Mouse (Mus musculus): ENCODE measurements around the gene Reep1.

Reep1 gene

GRCm38 (mm10) chr6:71779831-71780230 lies 72.5 kb downstream of the Reep1 start:
- in situ Hi-C loops (cut with MboI, MseI): no loop called here

- in situ Hi-C loops (cut with MboI, MseI): no loop called here
Measured at GRCm38 (mm10) chr6:71780431-71780830, 73.1 kb downstream of the Reep1 start.

DNA sequence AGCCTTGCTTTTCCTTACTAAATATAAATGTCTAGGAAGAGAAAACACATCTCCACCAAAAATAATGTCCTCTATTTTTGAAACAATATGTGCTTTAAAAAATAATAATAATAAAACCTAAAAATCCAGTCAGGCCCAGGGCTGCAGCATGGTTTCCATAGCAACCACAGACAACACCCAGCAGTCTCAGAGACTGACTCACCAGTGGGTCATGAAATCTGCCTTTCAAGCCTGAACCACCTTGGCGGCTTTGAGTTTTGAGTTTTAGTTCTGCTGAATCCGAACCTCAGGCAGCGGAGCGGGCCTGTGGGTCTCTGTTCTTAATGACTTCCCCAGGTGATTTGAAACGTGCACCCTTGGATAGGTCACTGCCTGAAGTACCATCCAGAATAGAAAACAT lies 75.8 kb downstream of the Reep1 start:
- in situ Hi-C loops (cut with MboI, MseI): no loop called here

- in situ Hi-C loops (cut with MboI, MseI): no loop called here
Measured at GRCm38 (mm10) chr6:71788348-71788747, 81.0 kb downstream of the Reep1 start.

DNA sequence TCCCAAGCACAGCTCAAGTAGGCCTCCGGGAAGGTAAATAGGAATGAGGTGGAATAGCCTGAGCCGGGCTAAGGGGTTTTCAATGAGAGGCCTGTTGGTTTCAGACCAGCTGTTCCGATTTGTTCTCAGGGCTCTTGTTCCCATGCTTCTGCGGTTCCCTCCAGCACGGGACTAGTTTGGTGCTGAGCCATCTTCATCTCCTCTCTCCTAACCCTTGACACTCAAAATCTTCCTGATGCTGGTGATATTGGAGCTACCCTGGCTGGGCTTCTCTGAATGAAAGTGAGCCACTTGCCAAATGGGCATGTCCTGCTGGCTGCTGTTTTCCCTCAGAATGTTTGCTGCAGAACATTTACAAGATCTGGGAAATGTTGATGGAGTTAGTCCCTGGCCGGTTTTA lies 84.4 kb downstream of the Reep1 start:
- in situ Hi-C loops (cut with MboI, MseI): no loop called here

GRCm38 (mm10) chr6:71799391-71799790 lies 92.0 kb downstream of the Reep1 start:
- in situ Hi-C loops (cut with MboI, MseI): no loop called here

DNA sequence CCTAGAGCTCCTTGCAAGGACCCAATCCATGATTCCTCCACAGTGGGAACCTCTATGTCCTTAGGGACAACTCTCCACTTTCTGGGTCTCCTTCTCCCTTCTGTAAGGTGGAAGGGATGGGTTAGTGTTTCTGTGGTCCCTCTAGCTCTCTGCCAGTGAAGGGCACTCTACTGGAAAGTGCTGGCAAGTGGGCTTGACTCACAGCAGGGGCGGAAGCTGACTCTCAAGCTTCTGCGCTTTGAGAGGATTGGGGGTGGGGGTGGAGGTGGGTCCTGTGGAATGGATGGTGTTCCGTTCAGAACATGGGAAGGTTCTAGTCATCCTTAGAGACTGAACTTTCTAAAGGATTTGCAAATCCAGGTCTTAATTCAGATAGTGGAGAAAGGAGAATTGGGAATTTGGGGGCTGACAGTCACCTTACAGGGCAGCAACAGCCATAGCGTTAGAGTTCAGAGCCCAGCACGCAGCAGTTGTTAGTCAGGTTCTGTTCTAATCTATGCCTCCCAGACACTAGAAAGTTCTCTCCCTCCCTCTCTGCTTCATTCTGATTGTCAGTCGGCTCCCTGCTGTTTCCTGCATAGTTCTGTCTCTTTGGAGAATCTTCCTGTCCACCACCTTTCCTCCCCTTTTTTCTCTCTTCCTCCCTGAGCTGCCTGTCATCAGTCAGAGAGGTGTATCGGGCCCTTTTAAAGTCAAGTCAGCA lies 93.8 kb downstream of the Reep1 start:
- in situ Hi-C loops (cut with MboI, MseI): loop anchor here (10.0 kb wide), 1 partner anchor 646 kb away; no protein-coding TSS in a partner anchor

DNA sequence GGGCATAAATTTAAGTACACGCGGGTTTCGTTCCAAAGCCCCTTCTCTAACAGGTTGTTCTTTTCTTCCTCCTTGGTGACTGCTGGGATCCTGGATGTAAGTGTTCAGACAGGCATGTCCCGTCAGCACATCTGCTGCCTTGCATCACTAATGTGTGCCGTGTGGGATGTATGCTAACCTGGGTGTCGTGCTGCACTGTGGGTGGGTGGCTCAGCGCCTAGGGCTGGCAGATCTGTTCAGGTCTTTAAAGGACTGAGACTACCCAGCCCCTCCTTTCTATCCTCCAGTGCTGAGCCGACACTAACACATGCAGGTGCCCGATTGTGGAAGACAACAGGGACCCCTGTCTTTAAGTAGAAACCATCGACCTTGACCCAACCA lies 94.3 kb downstream of the Reep1 start:
- in situ Hi-C loops (cut with MboI, MseI): loop anchor here (10.0 kb wide), 1 partner anchor 647 kb away; no protein-coding TSS in a partner anchor

DNA sequence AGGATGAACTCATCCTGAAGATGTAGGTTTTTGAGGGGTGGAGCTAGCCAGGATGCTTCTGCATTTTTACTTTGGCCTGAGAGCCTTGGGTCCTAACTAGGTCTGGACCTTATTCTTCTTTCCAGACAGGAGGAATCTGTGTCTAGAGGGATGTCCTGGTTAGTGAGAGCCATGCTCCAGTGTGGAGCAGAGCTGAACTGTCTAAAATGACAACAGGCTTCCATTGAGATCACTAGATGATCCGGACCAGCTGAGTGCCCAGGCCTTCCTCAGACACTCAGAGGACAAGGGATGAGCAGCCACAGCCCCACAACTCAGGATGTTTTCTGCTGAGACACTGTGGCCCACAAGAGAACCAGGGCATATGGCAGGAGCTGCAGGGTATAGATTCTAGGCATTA lies 96.2 kb downstream of the Reep1 start:
- in situ Hi-C loops (cut with MboI, MseI): loop anchor here (10.0 kb wide), 1 partner anchor 649 kb away; no protein-coding TSS in a partner anchor

DNA sequence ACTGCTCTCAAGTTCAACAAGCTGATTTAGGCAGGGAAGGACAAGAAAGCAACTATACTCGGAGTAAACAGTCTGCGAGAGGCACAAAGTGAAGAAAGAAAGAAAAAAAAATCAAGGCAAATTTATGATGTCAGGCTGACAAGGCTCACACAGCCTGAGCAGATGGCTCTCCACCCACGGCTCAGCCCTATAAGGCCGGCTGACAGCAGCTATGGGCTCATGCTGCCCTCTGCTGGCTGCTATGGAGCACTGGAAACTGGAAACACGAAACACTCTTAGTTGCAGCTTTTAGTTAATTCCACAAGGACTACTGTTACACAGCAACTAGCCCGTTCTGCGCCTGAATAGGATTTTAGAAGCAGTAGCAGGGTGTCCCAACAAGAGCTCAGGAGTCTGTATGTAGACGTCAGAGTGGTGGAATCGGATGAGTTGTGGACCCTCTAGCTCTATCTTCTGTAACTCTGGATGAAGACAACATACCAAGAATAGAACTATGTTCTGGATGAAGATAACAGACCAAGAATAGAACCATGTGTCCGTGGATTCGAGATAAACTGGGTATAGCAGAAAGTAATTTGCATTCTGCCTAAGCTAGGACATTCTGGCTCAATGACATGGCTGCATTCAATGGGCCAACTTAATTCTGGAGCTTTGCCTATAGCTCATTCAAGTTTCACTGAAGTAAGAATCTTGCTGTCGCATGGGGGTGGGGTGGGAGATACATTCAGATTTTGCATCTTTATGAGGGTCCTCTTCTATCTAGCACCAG lies 96.9 kb downstream of the Reep1 start:
- in situ Hi-C loops (cut with MboI, MseI): loop anchor here (10.0 kb wide), 1 partner anchor 649 kb away; no protein-coding TSS in a partner anchor

DNA sequence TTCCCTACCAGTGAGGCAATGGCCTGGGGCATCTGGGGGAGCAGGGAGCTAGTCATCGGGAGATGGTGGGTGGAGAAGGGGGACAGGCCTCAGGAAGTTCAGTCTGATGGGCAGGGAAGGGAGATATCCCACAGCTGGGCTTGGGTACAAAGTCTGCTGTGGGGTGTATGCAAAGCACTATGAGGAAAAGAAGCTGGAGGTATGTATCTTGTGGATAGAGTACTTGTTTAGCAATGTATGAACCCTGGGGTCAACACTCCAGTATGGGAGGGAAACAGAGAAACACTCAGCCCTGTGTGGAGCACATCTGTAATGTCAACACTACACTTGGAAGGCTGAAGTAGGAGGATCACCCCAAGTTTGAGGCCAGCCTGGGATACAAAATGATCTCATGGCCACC lies 99.4 kb downstream of the Reep1 start:
- in situ Hi-C loops (cut with MboI, MseI): loop anchor here (10.0 kb wide), 1 partner anchor 652 kb away; no protein-coding TSS in a partner anchor

DNA sequence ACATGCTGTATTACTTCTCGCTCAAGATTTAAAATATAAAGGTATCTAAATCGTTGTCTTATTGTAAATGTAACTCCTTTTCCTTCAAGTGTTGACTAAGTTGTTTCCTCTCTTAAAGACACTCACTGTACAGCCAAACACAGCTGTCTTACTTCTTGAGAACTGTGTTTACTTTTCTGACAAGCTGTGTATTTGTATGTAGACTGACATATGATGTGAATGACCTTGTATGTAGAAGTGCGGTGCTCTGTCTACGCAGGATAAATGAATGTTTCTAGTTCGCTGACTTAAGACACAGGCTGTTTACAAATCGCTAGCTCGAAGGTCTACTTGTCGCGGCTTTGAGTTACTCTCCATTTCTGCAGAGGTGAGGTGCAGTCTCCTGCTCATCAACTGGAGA lies 102.5 kb downstream of the Reep1 start:
- in situ Hi-C loops (cut with MboI, MseI): loop anchor here (10.0 kb wide), 1 partner anchor 655 kb away; no protein-coding TSS in a partner anchor

GRCm38 (mm10) chr6:71812820-71813219 lies 105.5 kb downstream of the Reep1 start:
- in situ Hi-C loops (cut with MboI, MseI): no loop called here

DNA sequence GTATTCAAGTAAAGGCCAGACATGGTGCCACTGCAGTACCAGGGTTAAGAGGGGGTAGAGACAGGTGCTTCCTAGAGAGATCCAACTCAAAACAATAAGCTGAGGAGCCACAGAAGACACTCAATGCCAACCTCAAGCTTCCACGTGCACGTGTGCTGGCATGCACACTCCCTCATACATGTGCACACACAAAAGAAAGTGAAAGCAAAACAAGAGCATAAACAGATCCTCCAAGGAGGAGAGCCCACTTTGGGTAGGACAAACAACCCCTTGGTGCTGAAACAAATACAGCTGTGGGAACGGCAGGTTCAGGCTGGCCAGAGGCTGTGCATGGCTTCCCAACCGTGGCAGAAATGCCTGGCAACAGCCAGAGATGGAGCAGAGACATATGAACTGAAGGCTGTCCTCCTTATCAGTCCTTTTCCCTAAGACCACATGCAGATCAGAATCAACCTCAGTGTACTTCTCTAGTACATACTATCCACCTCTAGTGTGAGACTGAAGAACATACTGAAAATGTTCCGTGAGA lies 112.5 kb downstream of the Reep1 start:
- in situ Hi-C loops (cut with MboI, MseI): no loop called here

DNA sequence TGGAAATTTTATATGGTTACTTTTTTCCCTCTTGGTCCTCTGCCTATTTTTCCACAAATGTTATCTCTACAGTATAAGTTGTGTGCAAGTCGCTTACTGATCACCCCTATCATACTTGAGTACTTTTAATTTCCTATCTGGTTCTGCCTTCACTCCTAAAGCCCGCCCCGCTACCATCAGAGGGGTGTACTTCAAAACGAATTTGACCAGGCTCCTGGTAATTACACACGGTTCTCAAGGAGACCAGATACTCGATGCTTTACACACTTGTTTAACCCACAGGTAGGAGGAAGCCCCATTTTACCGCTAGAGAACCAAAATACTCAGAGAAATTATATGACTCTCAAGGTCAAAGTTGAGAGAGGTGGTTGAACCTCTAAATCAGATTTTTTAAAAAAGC lies 115.7 kb downstream of the Reep1 start:
- in situ Hi-C loops (cut with MboI, MseI): no loop called here

DNA sequence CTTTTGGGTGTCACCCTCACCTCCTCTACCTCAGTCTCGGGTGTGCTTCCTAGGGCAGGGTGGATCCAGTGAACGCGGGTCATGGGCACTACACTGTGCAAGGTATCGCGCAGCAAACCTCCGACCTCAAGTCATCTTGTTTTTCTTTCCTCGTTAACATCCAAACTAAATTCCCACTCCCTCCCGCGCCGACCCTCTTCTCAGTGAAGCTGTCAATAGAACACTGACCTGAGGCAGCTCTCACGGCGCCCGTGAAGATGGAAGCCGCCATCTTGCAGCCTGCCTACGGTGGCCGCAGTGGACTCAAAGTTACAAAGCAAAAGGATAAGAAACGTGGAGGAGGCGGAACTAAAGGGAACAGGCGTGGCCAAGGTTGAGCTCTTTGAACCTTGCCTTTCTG lies 116.1 kb downstream of the Reep1 start:
- in situ Hi-C loops (cut with MboI, MseI): no loop called here

GRCm38 (mm10) chr6:71823961-71824360 lies 116.6 kb downstream of the Reep1 start:
- in situ Hi-C loops (cut with MboI, MseI): no loop called here

DNA sequence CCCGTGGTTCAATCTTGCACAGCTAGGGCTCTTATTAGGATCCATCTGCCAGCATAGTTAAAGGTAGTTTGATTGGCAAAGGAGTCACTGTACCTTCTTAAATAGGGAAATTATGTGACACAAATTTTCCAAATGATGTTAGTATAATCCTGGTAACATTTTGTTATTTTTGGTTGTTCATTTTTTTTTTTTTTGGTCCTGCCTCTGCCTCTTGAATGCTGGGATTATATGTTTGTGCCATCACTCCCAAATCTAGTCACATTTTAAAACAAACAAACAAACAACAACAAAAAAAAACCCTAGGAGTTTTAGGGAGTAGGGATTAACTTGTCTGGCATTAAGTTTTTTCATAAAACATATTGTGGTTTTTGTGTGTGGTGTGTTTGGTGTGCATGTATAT lies 119.5 kb downstream of the Reep1 start, which contains the start of gene Mrpl35:
Gene Mrpl35 (minus strand): TSS at position 101 of the 400 bp plus-strand sequence.
- in situ Hi-C loops (cut with MboI, MseI): no loop called here

DNA sequence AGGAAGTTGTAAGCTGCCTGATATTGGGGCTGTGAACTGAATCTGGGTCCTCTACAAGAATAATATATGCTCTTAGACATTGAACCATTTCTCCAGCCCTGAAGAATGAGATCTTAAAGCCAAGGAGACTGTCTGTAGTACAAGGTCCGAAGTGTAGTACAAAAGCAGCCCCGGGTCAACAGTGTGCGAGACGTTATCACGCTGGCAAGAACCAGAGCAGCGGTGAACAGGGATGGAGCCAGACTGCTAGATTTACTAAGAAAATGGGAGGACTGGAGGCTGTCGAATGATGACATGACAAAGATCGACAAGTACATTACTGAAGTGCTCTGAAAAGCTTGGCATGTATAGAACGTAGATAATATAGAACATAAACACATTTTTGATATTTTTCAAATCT lies 122.4 kb downstream of the Reep1 start:
- in situ Hi-C loops (cut with MboI, MseI): no loop called here

GRCm38 (mm10) chr6:71830690-71831580 lies 123.6 kb downstream of the Reep1 start, which contains the start of gene Immt:
Gene Immt, plus strand, starts transcription at chr6:71831331.
- in situ Hi-C loops (cut with MboI, MseI): no loop called here

- in situ Hi-C loops (cut with MboI, MseI): no loop called here
Measured at GRCm38 (mm10) chr6:71831581-71831960, 124.2 kb downstream of the Reep1 start.
